Mouse (Mus musculus) c-Kit-positive CD71-positive TER-119-negative erythroid progenitor cells, embryonic 14.5 days (primary cell): ENCODE measurements around the gene Olfr981.
"Not testable (repeated sequence)": the region's sequence is repeated elsewhere in the genome, so short reads cannot be mapped to it uniquely, and the experiment has no call there.

Source experiments
- DNase-seq: peaks from one replicate; pipeline ENCODE4 v3.0.0-alpha.2; 2013; ENCODE audit warnings: low read depth

The Olfr981 gene

GRCm38 (mm10) chr9:40021164-40021563 lies at the start of gene Olfr981:
Olfr981 (plus strand) TSS chr9:40021464.
- no peak for DNase-seq

GRCm38 (mm10) chr9:39976581-39977145 lies 44.6 kb upstream of the Olfr981 start:
- DNase-seq: not testable (repeated sequence)

- DNase-seq: no peak
These were observed 29.5 kb upstream of the Olfr981 start, which contains the start of gene Olfr978 for GRCm38 (mm10) chr9:39991813-39992212. Olfr978 (plus strand) TSS chr9:39992113.

GRCm38 (mm10) chr9:40003365-40003764 lies 17.9 kb upstream of the Olfr981 start, which contains the start of gene Olfr979:
Olfr979 (minus strand) TSS chr9:40003465.
- no peak for DNase-seq

- DNase-seq: no peak
These were observed 11.8 kb upstream of the Olfr981 start, which contains the start of gene Olfr980 for GRCm38 (mm10) chr9:40009482-40009881. Olfr980 (minus strand) TSS chr9:40009582.

- no peak for DNase-seq
These were observed 28.9 kb downstream of the Olfr981 start for GRCm38 (mm10) chr9:40050138-40050537.

GRCm38 (mm10) chr9:40073529-40073928 lies 52.3 kb downstream of the Olfr981 start, which contains the start of gene Olfr982:
Olfr982 (plus strand) TSS chr9:40073829.
- no peak for DNase-seq
